Mouse (Mus musculus) limb, embryonic 12.5 days (tissue): ENCODE measurements around the gene Shc3. TPM values are rescaled to one million over a fixed set of nuclear protein-coding genes. Genes with fewer than 3 reads are reported as not detected.

Experiments
- ATAC-seq: fragments of 200-750 bp; cut with Nextera tagmentation; 2 replicates; pipeline ENCODE4 v1.8.0; 2017; ENCODE audit warnings: low read depth, moderate TSS enrichment; ENCODE audit not compliant: insufficient number of reproducible peaks, insufficient read depth, low FRiP score, low TSS enrichment
- H3K27ac ChIP-seq: fragments of 300-500 bp; sonication (generic); 2 replicates; pipeline ENCODE4 v1.5.1; 2016; ENCODE audit warnings: mild to moderate bottlenecking, moderate library complexity
- H3K27me3 ChIP-seq: fragments of 300-500 bp; sonication (generic); 2 replicates; pipeline ENCODE4 v1.6.1; 2016; ENCODE audit warnings: mild to moderate bottlenecking, moderate library complexity
- H3K36me3 ChIP-seq: fragments of 300-500 bp; sonication (generic); 2 replicates; pipeline ENCODE4 v1.6.1; 2016; ENCODE audit warnings: mild to moderate bottlenecking, moderate library complexity
- H3K4me1 ChIP-seq: fragments of 300-500 bp; sonication (generic); replicated peaks from 2 replicates; pipeline ENCODE4 v1.6.1; 2016
- H3K4me2 ChIP-seq: fragments of 300-500 bp; sonication (generic); 2 replicates; pipeline ENCODE4 v1.6.1; 2016; ENCODE audit warnings: mild to moderate bottlenecking, moderate library complexity
- H3K4me3 ChIP-seq: fragments of 300-500 bp; sonication (generic); replicated peaks from 2 replicates; pipeline ENCODE4 v1.5.1; 2016; ENCODE audit warnings: mild to moderate bottlenecking
- H3K9ac ChIP-seq: fragments of 300-500 bp; sonication (generic); replicated peaks from 2 replicates; pipeline ENCODE4 v1.6.1; 2016; ENCODE audit warnings: mild to moderate bottlenecking, moderate library complexity
- H3K9me3 ChIP-seq: fragments of 300-500 bp; sonication (generic); 2 replicates; pipeline ENCODE4 v1.6.1; 2016; ENCODE audit warnings: mild to moderate bottlenecking, moderate library complexity
- WGBS: fragments of 180-500 bp; shearing (Covaris S2); methylation state at CpG from one replicate; pipeline ENCODE4 v1.1.7; 2016; 5-methylcytosine and 5-hydroxymethylcytosine counted together
- polyA plus RNA-seq: library from polyadenylated mRNA; unstranded; fragments of >200 nt; fragmentation: Nextera tagmentation; extraction: Ambion mirVana; gene quantifications from 2 replicates; pipeline ENCODE4 v1.2.1, GENCODE M21; 2016

Gene Shc3
- polyA plus RNA-seq, 1 experiment from 2014 or later: 0.31 TPM

DNA sequence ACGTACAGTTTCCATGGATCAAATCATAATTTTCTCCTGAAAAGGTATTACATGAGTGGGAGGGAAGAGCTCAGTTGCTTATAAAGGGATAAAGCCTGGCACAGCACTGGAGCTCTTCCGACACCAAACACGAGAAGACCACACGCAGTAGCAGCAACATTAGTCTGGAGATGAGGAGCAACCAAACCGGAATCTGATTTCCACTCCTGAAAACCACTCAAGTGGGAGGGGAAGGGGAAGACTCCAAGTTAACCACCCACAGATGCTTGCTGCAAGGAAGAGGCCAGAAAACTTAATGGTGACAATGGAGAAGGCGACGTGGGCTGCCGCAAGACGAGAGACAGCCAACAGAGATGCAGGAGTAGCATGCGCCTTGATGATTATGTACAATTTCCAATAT is 45.9 kb downstream of the Shc3 start:
- Histone ChIP-seq H3K9ac (no peak overlapping the region), H3K27ac (no peak overlapping the region), H3K4me1 (no peaks in the 10 kb centered on the region), H3K27me3 (no peaks in the 10 kb centered on the region), H3K9me3 (no peaks in the 10 kb centered on the region), H3K36me3 (no peaks in the 10 kb centered on the region), H3K4me2 (no peak overlapping the region), H3K4me3 (no peak overlapping the region)
- WGBS: 93% methylated on average over 10 of the region's 10 CpGs
- no peak for ATAC-seq

GRCm38 (mm10) chr13:51518880-51519279 is 50.3 kb downstream of the Shc3 start:
- Histone ChIP-seq H3K9me3 (no peaks in the 10 kb centered on the region), H3K4me1 (no peaks in the 10 kb centered on the region), H3K36me3 (no peaks in the 10 kb centered on the region), H3K4me3 (no peak overlapping the region), H3K27ac (no peak overlapping the region), H3K4me2 (no peak overlapping the region), H3K27me3 (no peaks in the 10 kb centered on the region), H3K9ac (no peak overlapping the region)
- no peak for ATAC-seq
- WGBS: 91% methylated on average over 6 of the region's 6 CpGs

GRCm38 (mm10) chr13:51517943-51518342 is 51.3 kb downstream of the Shc3 start:
- H3K27ac ChIP-seq: no peak overlapping the region
- H3K27me3 ChIP-seq: no peaks in the 10 kb centered on the region
- no peaks in the 10 kb centered on the region for H3K4me1 ChIP-seq
- H3K36me3 ChIP-seq: no peaks in the 10 kb centered on the region
- no peak for ATAC-seq
- no peak overlapping the region for H3K4me3 ChIP-seq
- H3K4me2 ChIP-seq: no peak overlapping the region
- no peaks in the 10 kb centered on the region for H3K9me3 ChIP-seq
- no peak overlapping the region for H3K9ac ChIP-seq
- 81% methylated on average over 4 of the region's 4 CpGs for WGBS

DNA sequence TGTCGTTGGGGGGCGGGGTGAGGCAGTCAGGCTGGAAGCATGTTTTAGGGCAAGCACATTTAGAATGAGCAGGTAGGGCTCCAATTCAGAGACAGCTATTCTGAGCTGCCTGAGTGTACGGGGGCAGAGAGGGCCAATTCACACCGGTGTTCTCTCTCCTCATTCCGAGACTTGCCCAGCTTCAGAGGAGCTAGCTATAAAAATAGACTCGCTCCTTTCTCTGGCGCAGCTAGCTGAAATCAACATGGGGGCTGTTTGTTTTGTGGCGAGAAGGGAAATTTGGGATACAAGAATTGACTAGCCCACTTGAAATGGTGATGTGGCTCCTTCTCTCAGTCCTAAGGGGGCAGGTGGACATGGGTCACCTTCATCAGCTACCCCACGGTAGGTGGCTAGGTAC is 60.4 kb downstream of the Shc3 start:
- H3K4me2 ChIP-seq: no peak overlapping the region
- no peaks in the 10 kb centered on the region for H3K9me3 ChIP-seq
- ATAC-seq: no peak
- H3K36me3 ChIP-seq: no peaks in the 10 kb centered on the region
- H3K27me3 ChIP-seq: no peaks in the 10 kb centered on the region
- H3K27ac ChIP-seq: no peak overlapping the region
- no peak overlapping the region for H3K9ac ChIP-seq
- no peaks in the 10 kb centered on the region for H3K4me1 ChIP-seq
- H3K4me3 ChIP-seq: no peak overlapping the region
- 87% methylated on average over 9 of the region's 9 CpGs for WGBS

DNA sequence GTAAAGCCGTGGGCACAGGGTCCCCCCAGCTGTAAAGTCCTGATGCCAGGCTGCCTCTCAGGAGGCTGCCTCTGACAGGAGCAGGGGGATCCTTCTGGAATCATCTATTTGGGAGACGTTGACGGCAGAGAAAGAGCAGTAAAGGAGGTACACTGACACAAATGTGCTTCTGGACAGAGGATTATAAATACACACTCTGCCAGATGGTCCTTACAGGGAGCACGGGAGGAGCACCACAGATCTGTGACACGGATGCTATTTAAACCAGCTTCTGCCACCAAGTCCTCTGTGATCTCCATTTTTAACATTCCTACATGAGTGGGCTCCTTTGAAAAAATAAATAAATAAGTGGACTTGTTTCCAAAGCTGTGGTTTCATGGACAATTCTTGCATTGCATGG is 63.5 kb downstream of the Shc3 start:
- no peaks in the 10 kb centered on the region for H3K36me3 ChIP-seq
- H3K27ac ChIP-seq: no peak overlapping the region
- WGBS: 80% methylated on average over 5 of the region's 5 CpGs

DNA sequence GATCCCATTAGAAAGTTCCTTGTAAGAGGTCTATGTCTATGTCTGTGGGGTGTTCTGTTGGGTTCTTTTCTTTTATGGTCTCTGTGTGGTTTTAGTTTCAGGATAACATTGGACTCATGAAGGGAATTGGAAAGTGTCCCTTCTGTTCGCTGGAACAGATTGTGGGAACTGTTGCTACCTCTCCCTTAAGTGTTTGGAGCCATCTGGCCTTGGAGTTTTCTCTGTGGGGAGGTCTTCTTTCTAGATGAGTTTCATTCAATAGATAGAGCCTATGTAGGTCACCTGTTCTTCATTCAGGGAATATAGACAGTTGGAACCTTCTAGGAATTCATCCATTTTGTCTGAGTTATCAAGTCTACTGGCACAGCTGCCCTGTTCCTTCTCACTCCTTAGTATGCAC is 69.5 kb downstream of the Shc3 start:
- Histone ChIP-seq H3K9me3 (no peaks in the 10 kb centered on the region), H3K4me1 (no peaks in the 10 kb centered on the region), H3K9ac (no peak overlapping the region), H3K36me3 (no peaks in the 10 kb centered on the region), H3K27ac (no peak overlapping the region), H3K27me3 (no peaks in the 10 kb centered on the region), H3K4me3 (no peak overlapping the region), H3K4me2 (no peak overlapping the region)
- 96% methylated on average over 1 of the region's 1 CpGs for WGBS
- no peak for ATAC-seq

More for the DNA sequence above, 63.5 kb downstream of the Shc3 start:
- H3K27me3 ChIP-seq: no peaks in the 10 kb centered on the region
- H3K9me3 ChIP-seq: no peaks in the 10 kb centered on the region
- H3K4me2 ChIP-seq: no peak overlapping the region
- H3K4me1 ChIP-seq: no peaks in the 10 kb centered on the region
- no peak overlapping the region for H3K9ac ChIP-seq
- H3K4me3 ChIP-seq: no peak overlapping the region
- no peak for ATAC-seq

DNA sequence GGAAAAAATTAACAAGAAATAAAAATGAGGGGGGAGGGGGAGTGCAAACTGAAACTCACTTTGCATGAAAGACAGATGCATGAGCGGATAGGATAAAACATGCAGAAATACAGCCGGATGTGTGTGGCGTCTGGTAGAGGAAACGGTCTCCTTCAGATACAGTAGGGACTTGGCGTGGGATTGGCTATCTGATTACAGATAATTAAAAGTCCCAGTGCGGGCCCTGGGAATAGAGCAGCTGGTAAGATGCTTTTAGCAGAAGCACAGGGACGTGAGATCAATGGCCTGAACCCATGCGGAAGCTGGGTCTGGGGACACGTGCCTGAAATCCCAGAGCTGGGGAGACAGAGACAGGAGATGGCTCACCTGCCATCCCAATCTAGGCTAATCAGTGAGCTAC is 75.5 kb downstream of the Shc3 start:
- Histone ChIP-seq H3K9me3 (no peaks in the 10 kb centered on the region), H3K4me3 (no peak overlapping the region), H3K27me3 (no peaks in the 10 kb centered on the region), H3K4me1 (no peaks in the 10 kb centered on the region), H3K4me2 (no peak overlapping the region), H3K36me3 (no peaks in the 10 kb centered on the region), H3K9ac (no peak overlapping the region), H3K27ac (no peak overlapping the region)
- ATAC-seq: no peak
- 88% methylated on average over 9 of the region's 9 CpGs for WGBS

- no peak for ATAC-seq
- Histone ChIP-seq H3K4me2 (no peak overlapping the region), H3K4me1 (no peaks in the 10 kb centered on the region), H3K9ac (no peak overlapping the region), H3K36me3 (no peaks in the 10 kb centered on the region), H3K4me3 (no peak overlapping the region), H3K27me3 (no peaks in the 10 kb centered on the region), H3K9me3 (no peaks in the 10 kb centered on the region), H3K27ac (no peak overlapping the region)
- WGBS: 69% methylated on average over 8 of the region's 8 CpGs
Measured at GRCm38 (mm10) chr13:51491649-51492435, 77.4 kb downstream of the Shc3 start.

DNA sequence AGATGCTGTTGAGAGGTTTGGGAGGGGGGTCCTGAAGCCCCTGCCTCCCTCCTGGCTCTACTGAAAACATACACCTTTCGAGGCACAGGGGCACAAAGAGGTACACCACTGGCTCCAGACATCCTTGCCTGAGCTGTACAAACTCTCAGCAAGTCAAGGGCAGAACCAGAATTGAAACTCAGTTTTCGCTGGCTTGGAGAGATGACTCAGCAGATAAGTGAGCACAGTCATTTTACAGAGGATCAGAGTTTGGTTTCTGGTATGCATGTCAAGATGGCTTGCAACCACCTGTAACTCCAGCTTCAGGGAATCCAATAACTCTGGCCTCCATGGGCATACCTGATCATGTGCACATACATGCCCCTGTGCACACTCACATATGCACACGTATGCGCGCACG is 79.0 kb downstream of the Shc3 start:
- Histone ChIP-seq H3K27me3 (no peaks in the 10 kb centered on the region), H3K4me3 (no peak overlapping the region), H3K9me3 (no peaks in the 10 kb centered on the region), H3K27ac (no peak overlapping the region), H3K4me1 (no peaks in the 10 kb centered on the region), H3K36me3 (no peaks in the 10 kb centered on the region), H3K4me2 (no peak overlapping the region), H3K9ac (no peak overlapping the region)
- no peak for ATAC-seq
- 91% methylated on average over 6 of the region's 6 CpGs for WGBS

DNA sequence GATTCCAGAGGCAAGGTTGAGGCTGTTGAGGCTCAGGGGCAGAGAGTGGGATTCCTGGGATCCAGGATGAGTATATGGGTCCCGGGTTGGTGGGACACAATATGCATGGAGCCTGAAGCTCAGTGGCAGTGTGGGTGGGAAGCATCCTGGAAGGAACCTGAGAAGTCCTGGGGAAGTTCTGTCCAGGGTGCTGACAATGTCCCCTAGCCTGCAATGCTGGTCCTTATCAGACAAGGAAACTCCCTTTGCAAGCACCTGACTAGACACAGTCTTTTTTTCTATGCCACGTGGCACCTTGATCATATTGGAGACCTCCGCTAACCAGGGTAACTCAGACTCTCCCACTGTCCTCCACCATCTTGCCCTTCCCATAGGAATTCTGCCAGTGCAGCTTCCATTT is 80.3 kb downstream of the Shc3 start:
- Histone ChIP-seq H3K36me3 (no peaks in the 10 kb centered on the region), H3K9ac (no peak overlapping the region), H3K9me3 (no peaks in the 10 kb centered on the region), H3K27me3 (no peaks in the 10 kb centered on the region), H3K4me3 (no peak overlapping the region), H3K4me2 (no peak overlapping the region), H3K27ac (no peak overlapping the region), H3K4me1 (no peaks in the 10 kb centered on the region)
- 70% methylated on average over 3 of the region's 3 CpGs for WGBS
- no peak for ATAC-seq

GRCm38 (mm10) chr13:51485291-51485690 is 83.9 kb downstream of the Shc3 start:
- ATAC-seq: no peak
- Histone ChIP-seq H3K27ac (no peak overlapping the region), H3K9me3 (no peaks in the 10 kb centered on the region), H3K4me3 (no peak overlapping the region), H3K27me3 (no peaks in the 10 kb centered on the region), H3K4me2 (no peak overlapping the region), H3K4me1 (no peaks in the 10 kb centered on the region), H3K9ac (no peak overlapping the region), H3K36me3 (no peaks in the 10 kb centered on the region)
- 86% methylated on average over 9 of the region's 9 CpGs for WGBS

- Histone ChIP-seq H3K27ac (no peak overlapping the region), H3K36me3 (no peaks in the 10 kb centered on the region), H3K4me2 (no peak overlapping the region), H3K4me1 (no peaks in the 10 kb centered on the region), H3K9ac (no peak overlapping the region), H3K9me3 (no peaks in the 10 kb centered on the region), H3K27me3 (no peaks in the 10 kb centered on the region), H3K4me3 (no peak overlapping the region)
- no peak for ATAC-seq
- 76% methylated on average over 11 of the region's 11 CpGs for WGBS
Measured at GRCm38 (mm10) chr13:51482786-51483185, 86.4 kb downstream of the Shc3 start.
